Mouse (Mus musculus) ES-CJ7 (cell line): ENCODE results near the gene Ism2.

Source experiments
- DNase-seq: peaks from one replicate; pipeline ENCODE4 v3.0.0; 2011; ENCODE audit warnings: low read depth, low spot score

The Ism2 gene

GRCm38 (mm10) chr12:87230379-87230895 is 69.1 kb downstream of the Ism2 start:
- no peak for DNase-seq

- no peak for DNase-seq
These were observed 69.9 kb downstream of the Ism2 start for GRCm38 (mm10) chr12:87229633-87230032.
